Mouse (Mus musculus): ENCODE measurements around the gene 1700066M21Rik. TPM values are rescaled to one million over a fixed set of nuclear protein-coding genes. Genes with fewer than 3 reads are reported as not detected.

Gene 1700066M21Rik
- polyA plus RNA-seq (2014; fragmentation: Nextera tagmentation; extraction: Ambion mirVana), result 12.7 and 13.6 TPM in 2 replicates

DNA sequence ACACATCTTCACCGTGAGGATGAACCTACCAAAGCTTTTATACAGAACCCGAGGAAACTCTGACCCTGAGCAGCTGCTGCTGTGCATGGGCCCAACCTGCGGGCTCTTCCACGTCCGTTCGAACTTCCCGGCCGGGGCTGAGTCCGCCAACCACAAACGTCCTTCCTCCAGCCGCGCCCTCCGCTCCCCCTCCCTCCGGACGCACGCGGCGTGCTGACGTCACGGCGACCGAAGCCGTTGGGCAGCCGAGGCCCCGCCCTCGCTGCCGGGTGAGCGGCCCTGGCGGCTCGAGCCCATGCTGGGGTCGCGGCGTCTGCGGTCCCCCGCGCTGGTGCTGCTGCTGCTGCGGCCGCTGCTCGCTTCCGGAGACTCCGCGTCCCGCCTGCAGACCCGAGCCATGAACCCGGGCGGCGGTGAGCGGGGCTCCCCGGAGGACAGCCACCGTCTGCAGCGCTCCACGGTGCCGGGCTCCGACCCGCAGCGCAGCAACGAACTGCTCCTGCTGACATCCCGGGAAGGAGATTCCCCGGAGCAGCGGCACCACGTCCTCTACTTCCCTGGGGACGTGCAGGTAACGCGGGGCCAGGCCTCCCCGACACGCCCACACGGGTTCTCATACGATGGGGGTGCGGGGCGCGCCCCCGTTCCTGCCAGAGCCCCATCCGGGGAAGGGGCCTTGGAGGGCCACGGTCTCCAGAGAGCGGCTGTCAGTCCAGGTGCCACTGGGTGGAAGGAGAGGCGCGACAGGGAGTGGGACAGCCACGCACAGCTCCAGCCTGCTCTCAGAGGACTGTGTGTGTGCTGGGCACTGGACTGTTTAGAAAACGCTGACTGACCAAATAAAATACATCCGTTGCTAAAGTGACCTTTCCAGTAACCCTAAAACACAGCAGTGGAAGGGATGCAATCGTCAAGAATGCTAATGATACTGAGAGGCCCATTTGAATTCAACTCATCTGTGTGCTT, at the start of gene 1700066M21Rik:
Gene 1700066M21Rik (plus strand): TSS at position 245 of the 966 bp plus-strand sequence.
- under 1% methylated on average over 68 of the region's 81 CpGs for WGBS
- Histone ChIP-seq H3K9ac (ENCODE audit: low read length) (peak within 1 kb of the TSS; percentile 86), H3K27me3 (ENCODE audit: control insufficient read depth, insufficient read depth, low read length) (no peaks in the 10 kb centered on the region), H3K4me3 (ENCODE audit: low read depth, low read length) (peak within 1 kb of the TSS; percentile 89), H3K36me3 (ENCODE audit: control insufficient read depth, insufficient read depth, low read length) (no peaks in the 10 kb centered on the region), H3K27ac (replicated peaks; ENCODE audit: low read depth, low read length) (peak within 1 kb of the TSS; percentile 62; the same call in 1 of the 2 replicates), H3K4me2 (ENCODE audit: low read depth, severe bottlenecking) (peak within 1 kb of the TSS; percentile 81), H3K9me3 (ENCODE audit: control insufficient read depth, low read length) (no peaks in the 10 kb centered on the region), H3K4me1 (ENCODE audit: control insufficient read depth, insufficient read depth, low read length) (no peaks in the 10 kb centered on the region; the same call in 1 of the 2 replicates)
- ATAC-seq (ENCODE audit: insufficient number of reproducible peaks, low FRiP score, low TSS enrichment, low read depth) (peak; percentile 97), DNase-seq (ENCODE audit: low spot score) (peak; percentile 98)

DNA sequence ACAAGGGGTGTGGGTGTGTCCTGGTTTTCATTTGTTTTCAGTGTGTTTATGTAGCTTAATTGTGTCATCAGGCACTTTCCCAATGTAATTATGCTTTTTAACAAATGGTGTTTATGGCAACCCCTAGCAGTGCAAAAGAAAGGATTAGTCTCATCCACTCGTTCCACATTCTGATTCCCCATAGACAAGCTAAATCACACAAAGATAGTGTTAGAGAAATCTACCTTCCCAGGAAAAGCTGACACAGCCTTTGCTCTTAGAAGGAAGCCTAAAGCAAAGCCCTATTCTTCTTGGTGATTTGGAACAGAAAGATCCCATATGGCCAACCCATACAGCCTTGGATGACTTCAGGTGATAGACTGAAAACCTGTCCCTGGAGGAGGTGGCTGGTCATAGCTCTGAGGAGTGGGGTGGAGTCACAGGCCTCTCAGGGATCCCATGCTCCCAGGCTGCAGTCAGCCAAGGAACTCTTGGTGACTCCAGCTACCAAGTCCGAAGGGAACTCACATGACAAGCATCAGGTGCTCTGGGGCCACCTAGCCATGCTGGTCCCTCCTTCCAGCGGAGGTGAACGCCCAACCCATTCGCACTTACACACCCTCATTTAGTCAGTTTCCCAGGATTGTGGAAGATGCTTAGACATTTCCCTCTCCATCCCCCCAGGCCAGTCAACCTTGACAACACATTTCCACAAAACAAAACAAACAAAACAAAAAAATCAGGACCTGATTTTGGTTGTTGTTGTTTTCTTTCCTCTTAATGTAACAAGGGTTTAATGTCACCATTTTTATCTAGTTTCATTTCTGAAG, 47.9 kb upstream of the 1700066M21Rik start:
- Histone ChIP-seq H3K9me3 (ENCODE audit: control insufficient read depth, low read length) (no peaks in the 10 kb centered on the region), H3K4me1 (ENCODE audit: control insufficient read depth, insufficient read depth, low read length) (peaks cover 3% of the 10 kb centered on the region; the same call in 1 of the 2 replicates), H3K9ac (ENCODE audit: low read length) (no peak overlapping the region), H3K27me3 (ENCODE audit: control insufficient read depth, insufficient read depth, low read length) (no peaks in the 10 kb centered on the region), H3K4me3 (ENCODE audit: low read depth, low read length) (no peak overlapping the region), H3K4me2 (ENCODE audit: low read depth, severe bottlenecking) (no peak overlapping the region), H3K27ac (replicated peaks; ENCODE audit: low read depth, low read length) (no peak overlapping the region), H3K36me3 (ENCODE audit: control insufficient read depth, insufficient read depth, low read length) (no peaks in the 10 kb centered on the region)
- DNase-seq (ENCODE audit: low spot score) (no peak), ATAC-seq (ENCODE audit: insufficient number of reproducible peaks, low FRiP score, low TSS enrichment, low read depth) (no peak)
- 74% methylated on average over 5 of the region's 5 CpGs for WGBS

DNA sequence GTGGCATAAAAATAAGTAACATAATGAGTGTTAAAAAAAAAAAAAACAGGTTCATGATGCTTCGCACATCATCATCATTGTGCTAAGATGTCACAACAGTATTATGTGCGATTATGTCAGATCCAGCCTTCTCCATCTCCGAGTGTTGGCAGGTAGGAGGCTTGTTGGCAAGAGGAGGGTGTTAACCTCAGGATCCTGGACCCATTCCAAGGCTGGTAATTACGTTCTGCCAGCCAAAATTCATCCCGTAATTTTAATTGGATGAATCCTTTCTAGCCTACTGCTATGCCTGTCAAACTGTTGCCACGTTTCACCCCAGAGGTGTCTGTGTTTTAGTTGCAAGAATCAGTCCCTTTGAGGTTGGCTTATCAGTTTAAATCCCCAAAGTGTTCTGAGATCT, 47.2 kb upstream of the 1700066M21Rik start:
- Histone ChIP-seq H3K4me3 (ENCODE audit: low read depth, low read length) (no peak overlapping the region), H3K27ac (replicated peaks; ENCODE audit: low read depth, low read length) (no peak overlapping the region), H3K9ac (ENCODE audit: low read length) (no peak overlapping the region), H3K27me3 (ENCODE audit: control insufficient read depth, insufficient read depth, low read length) (no peaks in the 10 kb centered on the region), H3K36me3 (ENCODE audit: control insufficient read depth, insufficient read depth, low read length) (no peaks in the 10 kb centered on the region), H3K4me2 (ENCODE audit: low read depth, severe bottlenecking) (no peak overlapping the region), H3K9me3 (ENCODE audit: control insufficient read depth, low read length) (no peaks in the 10 kb centered on the region), H3K4me1 (ENCODE audit: control insufficient read depth, insufficient read depth, low read length) (peaks cover 3% of the 10 kb centered on the region; the same call in 1 of the 2 replicates)
- no peak for DNase-seq (ENCODE audit: low spot score)
- ATAC-seq (ENCODE audit: insufficient number of reproducible peaks, low FRiP score, low TSS enrichment, low read depth), result no peak
- WGBS, result 88% methylated on average over 6 of the region's 6 CpGs

DNA sequence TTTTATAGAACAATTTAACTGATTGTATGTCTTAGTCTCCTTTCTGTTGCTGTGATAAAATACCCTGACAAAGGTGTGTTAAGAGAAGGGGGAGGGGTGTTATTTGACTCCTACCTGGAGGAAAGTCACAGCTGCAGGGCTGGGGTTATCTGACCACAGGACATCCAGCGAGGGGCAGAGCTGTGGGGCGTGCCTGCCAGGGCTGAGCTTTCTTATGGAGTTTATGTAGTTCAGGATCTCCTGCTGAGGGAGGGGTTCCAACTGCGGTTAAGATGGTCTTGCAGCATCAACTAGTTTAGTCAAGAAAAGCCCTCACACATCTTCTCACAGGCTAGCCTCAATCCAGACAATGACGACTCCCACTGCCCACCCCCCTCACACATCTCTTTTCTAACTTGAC, 45.4 kb upstream of the 1700066M21Rik start:
- no peak for DNase-seq (ENCODE audit: low spot score)
- Histone ChIP-seq H3K36me3 (ENCODE audit: control insufficient read depth, insufficient read depth, low read length) (no peaks in the 10 kb centered on the region), H3K27me3 (ENCODE audit: control insufficient read depth, insufficient read depth, low read length) (no peaks in the 10 kb centered on the region), H3K9me3 (ENCODE audit: control insufficient read depth, low read length) (no peaks in the 10 kb centered on the region), H3K9ac (ENCODE audit: low read length) (no peak overlapping the region), H3K4me2 (ENCODE audit: low read depth, severe bottlenecking) (no peak overlapping the region), H3K4me1 (ENCODE audit: control insufficient read depth, insufficient read depth, low read length) (no peaks in the 10 kb centered on the region), H3K4me3 (ENCODE audit: low read depth, low read length) (no peak overlapping the region), H3K27ac (replicated peaks; ENCODE audit: low read depth, low read length) (no peak overlapping the region)
- 18% methylated on average over 4 of the region's 4 CpGs for WGBS
- ATAC-seq (ENCODE audit: insufficient number of reproducible peaks, low FRiP score, low TSS enrichment, low read depth), result no peak

DNA sequence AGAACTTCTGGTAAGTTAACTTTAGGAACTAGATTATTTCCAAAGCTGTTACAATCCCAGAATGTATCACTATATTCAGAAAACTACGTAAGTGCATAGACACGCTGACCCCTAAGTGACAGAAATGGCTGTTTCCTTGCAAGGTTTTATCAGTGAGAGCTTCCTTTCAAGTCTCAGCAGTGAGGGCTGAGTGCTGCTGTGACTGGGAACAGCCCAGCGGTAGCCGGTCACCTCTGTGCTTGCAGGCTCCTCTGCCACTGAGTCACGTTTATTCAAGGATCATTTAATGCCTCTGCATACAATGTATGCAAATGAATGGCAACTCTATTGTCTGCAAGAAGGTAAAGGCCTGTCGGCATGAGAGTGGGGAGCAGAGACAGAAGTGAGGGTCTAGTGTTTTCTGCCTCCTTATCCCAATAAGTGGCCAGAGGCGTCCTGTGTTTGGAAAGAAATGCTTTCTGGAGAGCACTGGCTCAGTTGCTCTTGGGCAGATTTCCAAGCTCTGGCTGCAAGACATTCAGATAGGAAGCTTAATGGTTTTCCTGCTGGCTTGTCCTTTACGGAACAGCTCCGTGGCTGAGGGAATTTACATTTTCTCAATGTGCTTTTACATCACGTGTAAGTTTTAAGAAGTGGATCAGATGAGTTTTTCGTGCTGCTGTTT, 43.7 kb upstream of the 1700066M21Rik start:
- H3K27ac ChIP-seq (replicated peaks; ENCODE audit: low read depth, low read length), result no peak overlapping the region
- H3K9ac ChIP-seq (ENCODE audit: low read length), result no peak overlapping the region

DNA sequence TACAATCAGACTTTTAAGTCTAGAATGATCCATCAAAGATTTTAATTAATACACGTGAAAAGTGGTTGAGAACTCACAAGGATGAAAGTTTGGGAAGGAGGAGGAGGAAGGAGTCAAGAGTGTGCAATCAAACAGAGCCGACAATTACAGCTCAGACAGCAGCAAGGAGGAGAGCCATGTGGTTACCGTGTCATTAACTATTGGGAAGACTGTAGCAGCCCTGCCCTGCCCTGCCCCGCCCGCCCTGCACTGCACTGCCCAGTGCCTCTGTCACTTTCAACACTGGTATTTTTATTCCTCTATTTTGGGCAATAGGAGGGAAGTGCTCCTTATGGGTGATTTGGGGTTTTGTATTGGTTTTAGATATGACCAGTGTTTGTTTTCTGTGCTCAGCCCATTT, 42.2 kb upstream of the 1700066M21Rik start:
- 52% methylated on average over 5 of the region's 5 CpGs for WGBS
- no peaks in the 10 kb centered on the region for H3K36me3 ChIP-seq (ENCODE audit: control insufficient read depth, insufficient read depth, low read length)
- H3K27me3 ChIP-seq (ENCODE audit: control insufficient read depth, insufficient read depth, low read length), result no peaks in the 10 kb centered on the region
- no peak overlapping the region for H3K27ac ChIP-seq (replicated peaks; ENCODE audit: low read depth, low read length)
- DNase-seq (ENCODE audit: low spot score) (no peak), ATAC-seq (ENCODE audit: insufficient number of reproducible peaks, low FRiP score, low TSS enrichment, low read depth) (no peak)
- H3K4me3 ChIP-seq (ENCODE audit: low read depth, low read length), result no peak overlapping the region
- H3K4me1 ChIP-seq (ENCODE audit: control insufficient read depth, insufficient read depth, low read length), result 0 out of 2 replicates have a peak, but pooled peaks cover 3% of the 10 kb centered on the region
- no peaks in the 10 kb centered on the region for H3K9me3 ChIP-seq (ENCODE audit: control insufficient read depth, low read length)
- no peak overlapping the region for H3K4me2 ChIP-seq (ENCODE audit: low read depth, severe bottlenecking)
- no peak overlapping the region for H3K9ac ChIP-seq (ENCODE audit: low read length)

More for the DNA sequence above, 43.7 kb upstream of the 1700066M21Rik start:
- H3K4me3 ChIP-seq (ENCODE audit: low read depth, low read length), result no peak overlapping the region
- 0 out of 2 replicates have a peak, but pooled peaks cover under 1% of the 10 kb centered on the region for H3K4me1 ChIP-seq (ENCODE audit: control insufficient read depth, insufficient read depth, low read length)
- no peaks in the 10 kb centered on the region for H3K27me3 ChIP-seq (ENCODE audit: control insufficient read depth, insufficient read depth, low read length)
- no peak overlapping the region for H3K4me2 ChIP-seq (ENCODE audit: low read depth, severe bottlenecking)
- no peaks in the 10 kb centered on the region for H3K9me3 ChIP-seq (ENCODE audit: control insufficient read depth, low read length)
- WGBS, result 44% methylated on average over 11 of the region's 11 CpGs
- ATAC-seq (ENCODE audit: insufficient number of reproducible peaks, low FRiP score, low TSS enrichment, low read depth) (no peak), DNase-seq (ENCODE audit: low spot score) (no peak)
- no peaks in the 10 kb centered on the region for H3K36me3 ChIP-seq (ENCODE audit: control insufficient read depth, insufficient read depth, low read length)

DNA sequence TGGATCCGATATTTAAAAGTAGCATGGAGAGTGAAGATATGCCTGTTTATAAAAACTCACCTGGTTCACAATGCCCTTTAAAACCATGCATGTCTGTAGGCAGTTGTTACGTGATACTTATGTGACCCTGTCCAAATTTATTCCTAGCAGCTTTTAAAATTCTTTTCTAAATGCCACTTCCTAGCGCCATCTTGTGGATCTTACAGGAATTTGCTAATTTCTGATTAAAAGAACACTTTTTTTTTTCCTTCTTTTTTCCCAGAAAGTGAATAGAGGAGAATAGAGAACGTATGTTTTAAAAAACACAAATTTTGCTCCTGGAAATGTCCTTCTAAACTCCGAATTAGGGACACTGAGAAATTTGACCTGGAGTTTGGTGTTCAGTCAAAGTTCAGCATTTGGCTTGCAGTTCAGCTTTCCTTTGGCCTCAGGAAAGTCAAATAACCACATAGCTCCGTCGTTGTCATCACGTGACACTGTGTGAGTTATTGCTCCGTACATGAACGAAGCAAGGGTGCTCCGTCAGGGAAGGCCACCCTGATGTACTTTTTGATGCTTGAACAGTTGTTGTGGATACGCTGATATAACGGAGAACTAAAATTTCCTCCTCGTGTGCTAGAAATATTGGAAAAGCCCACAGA, 38.1 kb upstream of the 1700066M21Rik start:
- 55% methylated on average over 14 of the region's 14 CpGs for WGBS
- ATAC-seq (ENCODE audit: insufficient number of reproducible peaks, low FRiP score, low TSS enrichment, low read depth), result no peak

More for the DNA sequence above, 38.1 kb upstream of the 1700066M21Rik start:
- no peaks in the 10 kb centered on the region for H3K27me3 ChIP-seq (ENCODE audit: control insufficient read depth, insufficient read depth, low read length)
- H3K4me2 ChIP-seq (ENCODE audit: low read depth, severe bottlenecking), result no peak overlapping the region
- H3K4me1 ChIP-seq (ENCODE audit: control insufficient read depth, insufficient read depth, low read length), result 0 out of 2 replicates have a peak, but pooled peaks cover 3% of the 10 kb centered on the region
- H3K9me3 ChIP-seq (ENCODE audit: control insufficient read depth, low read length), result no peaks in the 10 kb centered on the region
- H3K27ac ChIP-seq (replicated peaks; ENCODE audit: low read depth, low read length), result no peak overlapping the region
- no peak overlapping the region for H3K4me3 ChIP-seq (ENCODE audit: low read depth, low read length)
- H3K36me3 ChIP-seq (ENCODE audit: control insufficient read depth, insufficient read depth, low read length), result no peaks in the 10 kb centered on the region
- no peak overlapping the region for H3K9ac ChIP-seq (ENCODE audit: low read length)
- no peak for DNase-seq (ENCODE audit: low spot score)

Measured in limb, embryonic 11.5 days (tissue).